Mouse (Mus musculus): ENCODE measurements around the gene Gadd45gip1.

The Gadd45gip1 gene

GRCm38 (mm10) chr8:84831490-84831889 lies at the start of gene Gadd45gip1:
Gene Gadd45gip1 (plus strand): TSS chr8:84831522.
- no peak for DNase-seq (ENCODE audit: low spot score in 2 of 2)

DNA sequence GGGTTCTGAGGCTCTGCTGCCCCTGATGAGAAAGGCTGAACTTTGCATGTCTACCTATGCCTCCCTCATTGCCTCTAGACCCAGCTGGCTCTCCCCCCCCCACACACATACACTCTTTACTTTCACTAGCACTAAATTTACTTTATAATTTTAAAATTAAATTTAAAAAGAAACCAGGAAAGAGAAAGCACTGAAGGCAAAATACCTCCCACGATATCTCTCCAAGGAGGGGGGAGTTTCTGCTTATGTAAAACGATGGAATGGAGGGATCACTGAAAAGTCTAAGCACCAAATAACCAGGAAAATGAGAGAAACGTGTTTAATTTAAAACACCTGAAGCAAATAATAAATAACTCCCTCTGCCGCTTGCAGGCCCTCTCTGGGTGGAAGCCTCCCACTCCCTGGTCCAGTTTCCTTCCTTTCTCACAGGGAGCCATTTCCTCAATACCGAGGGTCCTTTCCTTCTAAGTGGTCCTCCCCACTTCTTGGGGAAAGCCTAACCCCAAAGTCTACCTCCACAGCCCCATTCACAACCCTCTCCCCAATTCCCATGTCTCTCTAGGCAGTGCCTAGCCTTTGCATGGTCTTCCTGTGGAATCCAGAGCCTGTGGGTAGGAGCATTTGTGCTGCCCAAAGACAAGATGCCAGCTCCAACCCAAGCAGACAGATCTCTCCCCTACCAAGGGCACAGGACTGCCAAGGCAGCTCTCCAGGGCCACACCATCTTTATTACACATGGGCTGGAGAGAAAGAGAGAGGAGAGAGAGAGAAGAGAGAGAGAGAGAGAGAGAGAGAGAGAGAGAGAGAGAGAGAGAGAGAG lies 49.4 kb upstream of the Gadd45gip1 start:
- DNase-seq (ENCODE audit: low spot score in 2 of 2) = no peak

DNA sequence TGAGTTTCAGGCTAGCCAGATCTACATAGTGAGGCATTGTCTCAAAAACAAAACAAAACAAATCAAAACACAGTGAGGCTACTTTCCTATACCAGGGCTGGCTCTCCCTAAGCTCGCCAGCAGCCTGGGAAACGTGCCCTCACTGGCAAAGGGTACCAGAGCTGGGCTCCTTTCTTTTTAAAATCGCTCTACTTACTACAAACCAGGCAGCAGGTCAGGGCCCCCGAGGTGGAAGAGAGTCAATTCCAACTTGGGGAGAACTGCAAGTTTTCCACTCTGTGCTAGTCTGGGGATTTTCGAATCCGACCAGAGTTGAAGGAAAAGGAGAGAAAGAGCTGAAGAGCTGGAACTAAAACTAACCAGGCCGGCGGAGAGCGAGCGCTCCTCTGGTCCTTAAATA lies 48.6 kb upstream of the Gadd45gip1 start:
- DNase-seq (ENCODE audit: low spot score in 2 of 2) = no peak

- DNase-seq (ENCODE audit: low spot score in 2 of 2) = no peak
These were observed 48.0 kb upstream of the Gadd45gip1 start for GRCm38 (mm10) chr8:84783198-84783918.

DNA sequence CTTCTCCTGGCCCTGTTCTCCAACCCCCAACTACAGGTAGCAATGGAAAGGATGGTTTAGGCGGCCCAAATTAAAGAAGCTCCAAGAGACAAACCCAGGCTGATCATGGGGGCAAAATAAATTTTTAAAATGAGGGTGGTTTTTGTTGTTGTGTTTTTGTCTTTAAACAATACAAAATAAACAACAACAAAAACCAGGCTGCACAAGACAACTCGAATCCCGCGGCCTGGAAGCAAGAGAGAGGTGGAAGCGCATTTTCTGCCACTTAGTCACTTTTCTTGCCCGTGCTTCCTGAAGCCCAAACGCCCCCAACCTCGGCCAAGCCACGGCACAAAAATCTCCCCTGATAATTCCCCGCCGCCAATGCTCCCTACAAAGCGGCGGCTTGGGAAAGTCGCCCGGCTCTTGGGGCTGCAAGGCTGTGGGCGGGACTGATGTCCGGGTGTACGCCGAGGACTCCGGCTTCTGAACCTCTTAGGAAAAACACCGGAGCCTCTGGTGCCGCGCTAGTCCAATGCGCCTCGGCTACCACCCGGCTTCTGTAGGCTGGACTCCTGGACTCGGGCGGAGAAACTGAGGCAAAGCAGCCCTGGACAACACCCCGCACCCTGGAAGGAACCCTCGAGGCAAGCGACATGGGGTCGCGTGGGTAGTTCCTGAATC lies 47.3 kb upstream of the Gadd45gip1 start:
- no peak for DNase-seq (ENCODE audit: low spot score in 2 of 2)

DNA sequence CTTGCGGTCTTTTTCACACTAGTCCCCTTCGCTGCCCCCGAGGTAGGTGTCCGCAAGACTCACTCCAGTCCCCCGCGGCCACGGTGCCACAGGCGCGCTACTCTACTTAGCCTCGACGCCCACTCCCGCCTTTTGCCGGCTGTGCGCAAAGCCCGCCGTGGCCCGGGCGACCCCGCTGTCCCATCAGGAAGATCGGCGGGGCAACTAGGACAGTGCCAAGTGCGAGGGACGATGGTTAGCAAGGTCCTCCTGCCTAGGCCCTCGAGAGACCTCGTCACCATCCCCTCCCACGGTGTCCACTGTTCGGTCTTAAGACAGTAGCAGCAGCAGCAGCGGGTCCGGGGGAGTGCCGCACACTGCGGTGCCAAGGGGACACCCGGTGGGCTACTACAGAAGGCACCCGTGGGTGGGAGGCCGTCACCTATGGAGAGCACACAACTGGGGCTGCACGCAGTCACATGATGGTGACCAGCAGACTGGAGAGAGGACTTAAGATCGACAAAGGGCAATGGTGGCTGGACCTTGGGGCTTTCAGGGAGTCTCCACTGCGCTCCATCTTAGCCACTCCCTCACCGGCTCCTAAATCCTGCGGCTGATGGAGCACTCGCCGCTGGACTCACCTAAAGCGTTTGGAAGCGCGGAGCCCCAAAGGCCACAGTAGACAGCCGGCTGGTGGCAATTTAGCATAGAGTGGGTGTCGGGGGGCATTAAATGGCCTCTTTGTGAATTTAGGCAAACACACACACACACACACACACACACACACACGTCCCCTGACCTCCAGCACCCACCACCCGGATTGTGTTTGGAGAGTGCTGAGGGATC lies 46.4 kb upstream of the Gadd45gip1 start:
- DNase-seq (ENCODE audit: low spot score in 2 of 2) = no peak

GRCm38 (mm10) chr8:84785506-84785755 lies 45.9 kb upstream of the Gadd45gip1 start:
- DNase-seq (ENCODE audit: low spot score in 2 of 2) = no peak

GRCm38 (mm10) chr8:84785756-84786677 lies 45.3 kb upstream of the Gadd45gip1 start:
- DNase-seq (ENCODE audit: low spot score in 2 of 2) = no peak

- no peak for DNase-seq (ENCODE audit: low spot score in 2 of 2)
These were observed 44.4 kb upstream of the Gadd45gip1 start for GRCm38 (mm10) chr8:84786801-84787467.

DNA sequence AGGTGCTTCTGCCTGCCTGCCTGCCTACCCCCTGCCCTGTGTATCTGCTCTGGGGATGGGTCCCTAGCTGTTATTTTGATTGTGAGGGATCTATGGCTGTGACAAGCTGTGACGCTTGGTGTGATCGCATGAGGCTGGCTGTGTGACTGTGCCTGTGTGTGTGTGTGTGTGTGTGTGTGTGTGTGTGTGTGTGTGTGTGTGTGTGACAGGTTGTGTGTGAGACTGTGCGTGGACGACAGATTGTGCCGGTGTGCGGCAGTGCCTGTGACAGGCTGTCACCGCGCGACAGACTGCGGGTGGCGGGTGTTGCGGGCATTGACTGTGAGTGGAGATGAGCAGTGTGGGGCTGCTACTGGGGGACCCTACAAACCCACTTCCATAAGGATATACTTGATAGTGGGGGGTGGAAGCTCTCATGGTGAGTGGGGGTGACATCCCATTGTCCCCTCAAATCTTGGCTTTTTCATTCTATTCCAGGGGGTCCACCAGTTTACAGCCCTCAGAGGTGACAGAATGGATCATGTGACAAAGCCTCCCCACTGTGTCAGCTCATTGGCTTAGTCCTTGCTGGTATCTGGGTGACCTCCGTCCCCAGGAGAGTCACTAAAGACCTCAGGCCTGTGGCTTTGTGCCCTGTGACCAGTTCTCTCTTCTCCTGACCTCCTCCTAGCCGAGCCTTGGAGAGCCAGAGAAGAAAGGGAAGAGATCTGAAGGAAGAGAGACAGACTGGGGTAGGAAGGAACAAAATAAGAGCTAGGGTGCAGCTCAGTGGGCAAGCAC lies 43.6 kb upstream of the Gadd45gip1 start:
- no peak for DNase-seq (ENCODE audit: low spot score in 2 of 2)

DNA sequence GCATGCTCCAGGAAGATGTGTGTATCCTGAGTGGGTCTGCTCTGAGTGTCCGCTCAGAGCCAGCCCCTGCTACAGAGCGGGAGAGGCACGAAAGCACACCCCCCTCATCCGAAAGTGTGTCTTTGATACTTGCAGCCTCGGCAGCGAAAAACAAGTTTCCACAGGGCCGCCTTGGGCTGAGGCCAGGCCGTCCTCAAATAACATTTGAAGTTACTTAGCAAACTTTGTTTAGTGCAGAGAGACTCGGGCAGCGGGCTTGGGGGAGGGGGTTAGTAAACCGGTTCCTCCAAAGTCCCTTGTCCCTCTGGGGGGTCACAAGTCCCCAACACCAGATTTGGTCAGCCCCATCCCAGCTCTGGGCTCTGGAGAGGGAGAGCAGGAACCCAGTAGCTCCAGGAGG lies 42.4 kb upstream of the Gadd45gip1 start:
- DNase-seq (ENCODE audit: low spot score in 2 of 2) = no peak

- no peak for DNase-seq (ENCODE audit: low spot score in 2 of 2)
These were observed 42.0 kb upstream of the Gadd45gip1 start for GRCm38 (mm10) chr8:84789345-84789744.

- DNase-seq (ENCODE audit: low spot score in 2 of 2) = no peak
These were observed 41.4 kb upstream of the Gadd45gip1 start for GRCm38 (mm10) chr8:84789855-84790486.

GRCm38 (mm10) chr8:84790537-84790936 lies 40.8 kb upstream of the Gadd45gip1 start:
- DNase-seq (ENCODE audit: low spot score in 2 of 2) = no peak

GRCm38 (mm10) chr8:84792429-84792947 lies 38.8 kb upstream of the Gadd45gip1 start:
- no peak for DNase-seq (ENCODE audit: low spot score in 2 of 2)

GRCm38 (mm10) chr8:84793134-84793533 lies 38.2 kb upstream of the Gadd45gip1 start:
- no peak for DNase-seq (ENCODE audit: low spot score in 2 of 2)

GRCm38 (mm10) chr8:84793791-84794485 lies 37.4 kb upstream of the Gadd45gip1 start:
- DNase-seq (ENCODE audit: low spot score in 2 of 2) = peak in 1 of 2 experiments; percentile 72

DNA sequence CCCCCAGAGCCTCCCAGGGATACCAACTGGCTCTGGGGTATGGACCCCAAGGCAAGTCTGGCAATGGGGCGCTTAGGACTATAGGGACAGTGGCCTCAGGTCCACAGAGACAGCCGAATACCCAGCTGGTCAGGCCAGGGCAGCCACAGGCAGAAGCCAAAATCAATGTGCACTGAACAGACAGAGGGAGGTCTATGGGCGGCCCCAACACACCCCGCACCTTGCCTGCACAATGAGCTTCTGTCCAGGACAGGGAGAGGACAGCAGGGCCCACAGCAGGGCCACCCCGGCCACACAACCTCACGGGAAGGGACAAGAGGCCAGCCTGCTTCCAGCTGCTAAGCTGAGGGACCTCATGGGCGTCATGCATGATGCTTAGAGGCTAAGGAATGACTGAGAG lies 36.8 kb upstream of the Gadd45gip1 start:
- peak in 1 of 2 experiments; percentile 57 for DNase-seq (ENCODE audit: low spot score in 2 of 2)

Measured in frontal cortex, postnatal 36 days (tissue).